Mouse (Mus musculus) hindbrain, embryonic 10.5 days (tissue): ENCODE measurements around the gene Ankrd2. TPM values are rescaled to one million over a fixed set of nuclear protein-coding genes. Genes with fewer than 3 reads are reported as not detected.

ENCODE experiments used
- DNase-seq: peaks from one replicate; pipeline ENCODE4 v3.0.0-alpha.2; 2017; ENCODE audit warnings: low spot score
- H3K27ac ChIP-seq: fragments of 300-500 bp; sonication (generic); 2 replicates; pipeline ENCODE4 v1.5.1; 2016; ENCODE audit warnings: mild to moderate bottlenecking, moderate library complexity
- H3K27me3 ChIP-seq: fragments of 300-500 bp; sonication (generic); 2 replicates; pipeline ENCODE4 v1.6.1; 2016; ENCODE audit warnings: mild to moderate bottlenecking; ENCODE audit not compliant: poor library complexity, insufficient read depth, severe bottlenecking
- H3K36me3 ChIP-seq: fragments of 300-500 bp; sonication (generic); 2 replicates; pipeline ENCODE4 v1.6.1; 2016; ENCODE audit warnings: mild to moderate bottlenecking, moderate library complexity
- H3K4me1 ChIP-seq: fragments of 300-500 bp; sonication (generic); replicated peaks from 2 replicates; pipeline ENCODE4 v1.6.1; 2016; ENCODE audit warnings: mild to moderate bottlenecking
- H3K4me3 ChIP-seq: fragments of 300-500 bp; sonication (generic); 2 replicates; pipeline ENCODE4 v1.5.1; 2016; ENCODE audit warnings: mild to moderate bottlenecking, moderate library complexity
- H3K9me3 ChIP-seq: fragments of 300-500 bp; sonication (generic); 2 replicates; pipeline ENCODE4 v1.6.1; 2016; ENCODE audit warnings: mild to moderate bottlenecking, moderate library complexity
- WGBS: fragments of 180-500 bp; shearing (Covaris S2); methylation state at CpG from one replicate; pipeline ENCODE4 v1.1.7; 2016; 5-methylcytosine and 5-hydroxymethylcytosine counted together
- polyA plus RNA-seq: library from polyadenylated mRNA; unstranded; fragments of >200 nt; fragmentation: Nextera tagmentation; extraction: Ambion mirVana; gene quantifications from 2 replicates; pipeline ENCODE4 v1.2.1, GENCODE M21; 2016

Ankrd2 gene
- polyA plus RNA-seq, 1 experiment from 2014 or later = not detected

DNA sequence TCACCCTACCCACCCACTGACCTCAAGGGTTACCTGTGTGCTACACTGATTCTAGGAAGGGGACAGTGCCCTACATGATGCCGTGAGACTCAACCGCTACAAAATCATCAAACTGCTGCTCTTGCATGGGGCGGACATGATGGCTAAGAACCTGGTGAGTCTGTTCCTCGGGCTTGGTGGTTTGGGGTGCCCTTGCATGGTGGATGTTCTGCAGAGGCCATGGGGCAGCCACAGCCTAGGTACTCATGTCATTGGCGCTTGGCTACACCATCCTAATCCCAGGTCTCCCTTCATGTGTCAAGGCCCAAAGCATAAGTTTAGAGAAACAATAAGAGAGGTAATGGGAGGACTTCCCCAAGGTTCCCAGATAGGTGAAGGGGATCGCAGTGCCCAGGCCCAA, 8.2 kb downstream of the Ankrd2 start:
- Histone ChIP-seq H3K4me1 (peaks cover 12% of the 10 kb centered on the region), H3K36me3 (no peaks in the 10 kb centered on the region), H3K27ac (no peak overlapping the region), H3K27me3 (peaks cover 10% of the 10 kb centered on the region), H3K9me3 (no peaks in the 10 kb centered on the region), H3K4me3 (no peak overlapping the region)
- WGBS = 95% methylated on average over 6 of the region's 6 CpGs
- DNase-seq = no peak

GRCm38 (mm10) chr19:42045269-42046102, 9.7 kb downstream of the Ankrd2 start, which contains the start of gene Hoga1:
Hoga1 (plus strand) TSS chr19:42045610.
- DNase-seq = peak; percentile 85
- Histone ChIP-seq H3K9me3 (no peaks in the 10 kb centered on the region), H3K4me3 (peak within 1 kb of the TSS; percentile 47), H3K27ac (peak within 1 kb of the TSS; percentile 66), H3K4me1 (peaks cover 12% of the 10 kb centered on the region), H3K36me3 (no peaks in the 10 kb centered on the region), H3K27me3 (peaks cover 2% of the 10 kb centered on the region; the same call in 1 of the 2 replicates)
- WGBS = 21% methylated on average over 23 of the region's 23 CpGs

DNA sequence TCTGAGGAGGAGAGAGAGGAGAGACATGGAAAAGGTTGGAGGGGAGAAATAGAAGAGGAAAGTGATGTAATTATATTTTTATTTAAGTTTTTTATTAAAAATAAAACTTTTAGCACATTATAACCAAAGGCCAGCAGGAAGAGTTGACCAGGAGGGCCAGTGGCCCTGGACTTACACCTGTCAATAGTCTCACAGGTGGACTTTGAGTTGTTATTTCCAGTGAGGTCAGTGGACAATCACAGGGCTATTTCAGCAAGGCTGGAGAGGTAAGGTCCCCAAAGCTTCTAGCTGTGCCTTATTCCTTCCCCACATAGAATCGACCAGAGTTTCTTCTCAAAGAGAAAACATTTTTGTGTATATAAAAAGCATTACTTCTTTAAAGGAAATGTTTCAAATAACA, 14.5 kb downstream of the Ankrd2 start:
- Histone ChIP-seq H3K4me3 (no peak overlapping the region), H3K36me3 (no peaks in the 10 kb centered on the region), H3K27me3 (no peaks in the 10 kb centered on the region; the same call in 1 of the 2 replicates), H3K27ac (no peak overlapping the region), H3K9me3 (no peaks in the 10 kb centered on the region), H3K4me1 (peaks cover 20% of the 10 kb centered on the region)
- 81% methylated on average over 1 of the region's 1 CpGs for WGBS
- DNase-seq = no peak

GRCm38 (mm10) chr19:42051351-42051750, 15.6 kb downstream of the Ankrd2 start:
- no peaks in the 10 kb centered on the region for H3K27me3 ChIP-seq
- H3K4me1 ChIP-seq = peaks cover 10% of the 10 kb centered on the region
- H3K4me3 ChIP-seq = no peak overlapping the region
- H3K36me3 ChIP-seq = no peaks in the 10 kb centered on the region
- H3K9me3 ChIP-seq = no peaks in the 10 kb centered on the region
- WGBS = 90% methylated on average over 3 of the region's 3 CpGs
- no peak for DNase-seq
- no peak overlapping the region for H3K27ac ChIP-seq

- no peak for DNase-seq
- WGBS = 69% methylated on average over 4 of the region's 4 CpGs
Observed at GRCm38 (mm10) chr19:42051948-42052347, 16.1 kb downstream of the Ankrd2 start, which contains the start of gene 4933411K16Rik. 4933411K16Rik (plus strand) TSS chr19:42052248.

GRCm38 (mm10) chr19:42054255-42054654, 18.5 kb downstream of the Ankrd2 start:
- WGBS = 82% methylated on average over 6 of the region's 6 CpGs
- H3K4me3 ChIP-seq = no peak overlapping the region
- H3K27ac ChIP-seq = no peak overlapping the region
- no peaks in the 10 kb centered on the region for H3K36me3 ChIP-seq
- DNase-seq = no peak
- no peaks in the 10 kb centered on the region for H3K27me3 ChIP-seq
- peaks cover 10% of the 10 kb centered on the region for H3K4me1 ChIP-seq
- no peaks in the 10 kb centered on the region for H3K9me3 ChIP-seq

More at GRCm38 (mm10) chr19:42051948-42052347, 16.1 kb downstream of the Ankrd2 start, which contains the start of gene 4933411K16Rik:
- no peaks in the 10 kb centered on the region for H3K27me3 ChIP-seq
- peak within 1 kb of the TSS; percentile 35; the same call in 1 of the 2 replicates for H3K27ac ChIP-seq
- no peaks in the 10 kb centered on the region for H3K36me3 ChIP-seq
- no peak within 1 kb of the TSS for H3K4me3 ChIP-seq
- H3K9me3 ChIP-seq = no peaks in the 10 kb centered on the region
- peaks cover 10% of the 10 kb centered on the region for H3K4me1 ChIP-seq

DNA sequence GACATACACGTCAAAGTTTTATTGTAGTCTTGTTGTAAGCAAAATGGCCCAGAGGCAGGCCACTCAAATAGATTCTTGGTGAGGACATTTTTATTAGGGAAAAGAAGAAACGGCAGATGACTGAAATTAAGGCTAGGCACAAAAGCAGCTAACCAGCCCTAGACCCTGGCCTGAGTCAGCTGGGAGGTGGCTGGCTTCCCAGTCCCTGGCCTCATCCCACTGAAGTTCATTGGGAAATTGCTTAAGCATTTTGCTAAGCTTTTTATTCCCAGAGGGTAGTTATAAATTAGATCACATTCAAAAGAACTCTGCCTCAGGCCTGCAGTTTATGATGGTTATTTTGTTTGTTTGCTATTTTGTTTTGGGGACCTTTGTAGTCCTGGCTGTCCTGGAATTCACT, 20.1 kb downstream of the Ankrd2 start:
- WGBS = 92% methylated on average over 2 of the region's 2 CpGs

DNA sequence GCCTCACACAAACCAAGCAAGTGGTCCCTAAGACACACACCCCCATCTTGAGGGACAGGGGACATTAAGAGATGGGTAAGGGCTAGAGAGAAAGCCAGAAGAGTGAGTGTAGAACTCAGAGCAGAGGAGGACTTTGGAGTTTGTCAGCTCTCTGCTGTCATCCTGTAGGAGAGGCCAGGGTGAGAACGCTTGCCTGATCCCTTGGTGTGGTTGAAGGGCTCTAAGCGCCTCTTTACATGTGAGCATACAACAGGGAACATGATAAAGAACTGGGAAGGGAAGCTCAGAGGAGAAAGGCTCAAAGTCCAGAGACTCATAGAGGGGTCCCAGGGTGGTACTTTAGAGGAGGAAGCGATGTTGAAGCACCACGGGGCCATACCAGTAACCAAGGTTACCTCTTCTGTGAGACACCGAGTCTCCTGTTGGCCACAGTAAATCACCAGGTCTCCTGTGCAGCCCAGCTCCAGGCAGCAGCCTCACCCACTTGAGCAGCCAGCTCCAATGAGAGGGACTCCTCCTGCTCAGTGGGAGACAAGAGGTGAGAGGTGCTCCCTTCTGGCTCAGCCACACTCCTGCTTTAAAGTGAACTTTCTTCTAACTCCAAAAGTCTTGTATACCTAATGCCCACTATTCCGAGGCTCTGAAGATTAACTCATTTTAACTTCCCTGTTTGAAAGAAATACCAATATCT, 21.1 kb downstream of the Ankrd2 start:
- 87% methylated on average over 6 of the region's 6 CpGs for WGBS
- Histone ChIP-seq H3K36me3 (no peaks in the 10 kb centered on the region), H3K4me3 (no peak overlapping the region), H3K27me3 (no peaks in the 10 kb centered on the region), H3K4me1 (peaks cover 10% of the 10 kb centered on the region), H3K9me3 (no peaks in the 10 kb centered on the region), H3K27ac (no peak overlapping the region)
- DNase-seq = no peak

More for the DNA sequence above, 20.1 kb downstream of the Ankrd2 start:
- Histone ChIP-seq H3K36me3 (no peaks in the 10 kb centered on the region), H3K4me1 (peaks cover 10% of the 10 kb centered on the region), H3K27ac (no peak overlapping the region), H3K27me3 (no peaks in the 10 kb centered on the region), H3K4me3 (no peak overlapping the region), H3K9me3 (no peaks in the 10 kb centered on the region)
- no peak for DNase-seq

GRCm38 (mm10) chr19:42058426-42058825, 22.6 kb downstream of the Ankrd2 start:
- no peaks in the 10 kb centered on the region for H3K36me3 ChIP-seq
- H3K4me3 ChIP-seq = no peak overlapping the region
- no peaks in the 10 kb centered on the region for H3K4me1 ChIP-seq
- DNase-seq = no peak
- WGBS = 76% methylated on average over 7 of the region's 7 CpGs
- no peaks in the 10 kb centered on the region for H3K27me3 ChIP-seq
- no peak overlapping the region for H3K27ac ChIP-seq
- H3K9me3 ChIP-seq = no peaks in the 10 kb centered on the region

DNA sequence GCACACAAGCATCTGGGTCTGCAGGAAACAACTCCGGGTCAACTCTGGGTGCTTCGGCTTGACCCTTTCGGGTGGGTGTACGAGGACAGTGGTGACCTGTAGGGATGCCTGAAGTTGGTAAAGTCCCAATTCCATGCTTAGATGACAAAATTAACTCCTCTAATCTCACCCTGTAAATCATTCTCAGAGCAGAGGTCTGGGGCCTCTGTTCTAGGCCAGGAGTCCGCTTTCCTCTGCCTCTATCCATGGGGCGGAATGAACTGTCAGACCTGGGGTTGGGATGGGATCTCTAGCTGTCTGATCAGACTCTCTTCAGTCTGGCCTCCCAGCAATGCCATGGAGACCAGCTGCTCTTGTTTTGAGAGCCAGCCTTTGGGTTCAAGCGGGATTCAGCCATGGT, 25.6 kb downstream of the Ankrd2 start:
- 91% methylated on average over 7 of the region's 7 CpGs for WGBS
- Histone ChIP-seq H3K4me3 (no peak overlapping the region), H3K36me3 (no peaks in the 10 kb centered on the region), H3K4me1 (no peaks in the 10 kb centered on the region), H3K9me3 (no peaks in the 10 kb centered on the region), H3K27me3 (no peaks in the 10 kb centered on the region), H3K27ac (no peak overlapping the region)
- DNase-seq = no peak

GRCm38 (mm10) chr19:42068441-42069240, 32.8 kb downstream of the Ankrd2 start:
- no peak overlapping the region for H3K27ac ChIP-seq
- DNase-seq = no peak
- no peaks in the 10 kb centered on the region for H3K9me3 ChIP-seq
- 0 out of 2 replicates have a peak, but pooled peaks cover 7% of the 10 kb centered on the region for H3K4me1 ChIP-seq
- WGBS = 85% methylated on average over 11 of the region's 11 CpGs
- no peaks in the 10 kb centered on the region for H3K27me3 ChIP-seq
- 0 out of 2 replicates have a peak, but pooled peaks cover 3% of the 10 kb centered on the region for H3K36me3 ChIP-seq
- no peak overlapping the region for H3K4me3 ChIP-seq

DNA sequence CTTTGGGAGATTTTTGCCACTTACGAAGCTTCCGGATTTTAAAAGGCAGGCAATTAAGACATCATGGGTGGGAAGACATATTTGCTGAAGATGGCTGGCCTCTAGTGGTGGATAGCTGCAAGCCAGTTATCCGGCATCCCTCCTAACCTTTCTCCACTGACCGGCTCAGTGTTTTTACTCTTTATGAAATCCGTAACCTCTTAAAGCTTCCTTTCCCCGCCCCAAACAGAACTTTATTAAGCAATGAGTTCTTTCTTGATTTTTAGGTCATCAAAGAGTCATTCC, 33.4 kb downstream of the Ankrd2 start:
- Histone ChIP-seq H3K27me3 (no peaks in the 10 kb centered on the region), H3K27ac (no peak overlapping the region), H3K36me3 (0 out of 2 replicates have a peak, but pooled peaks cover 8% of the 10 kb centered on the region), H3K4me1 (0 out of 2 replicates have a peak, but pooled peaks cover 7% of the 10 kb centered on the region), H3K4me3 (no peak overlapping the region), H3K9me3 (no peaks in the 10 kb centered on the region)
- no peak for DNase-seq
- WGBS = 63% methylated on average over 6 of the region's 6 CpGs
